Mouse (Mus musculus): Measurements from ENCODE around the gene Olfr690. TPM values are rescaled to one million over a fixed set of nuclear protein-coding genes. Genes with fewer than 3 reads are reported as not detected.

Gene Olfr690
- polyA plus RNA-seq (2015; fragmentation: Illumina TruSeq; extraction: RNeasy Lipid Tissue Mini Kit (QIAGEN cat#74804); ENCODE audit: insufficient read depth, low replicate concordance), result not detected

GRCm38 (mm10) chr7:105334004-105334403 is at the start of gene Olfr690:
Gene Olfr690 (minus strand): TSS chr7:105334104.

DNA sequence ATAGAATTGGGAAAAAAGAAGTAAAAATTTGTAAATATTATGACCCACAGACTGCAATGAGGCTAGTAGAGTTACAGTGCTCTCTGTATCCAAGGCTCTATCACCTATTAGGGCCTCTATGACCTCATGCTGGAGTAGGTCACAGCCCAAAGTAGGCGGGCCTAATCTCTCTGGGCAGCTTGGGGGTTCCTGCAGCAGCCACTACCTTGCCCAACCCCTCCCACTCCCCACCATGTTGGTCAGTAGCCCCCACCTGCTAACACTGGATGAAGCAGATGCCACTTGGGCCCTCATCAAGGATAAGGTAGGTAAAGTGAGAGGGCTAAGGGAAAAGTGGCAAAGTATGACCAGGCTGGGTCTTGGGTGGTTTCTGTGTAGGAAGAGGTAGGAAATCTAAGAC is 41.0 kb upstream of the Olfr690 start, which contains the start of gene Gm5901:
Gm5901 (plus strand) TSS at position 173 of the 400 bp plus-strand sequence.

DNA sequence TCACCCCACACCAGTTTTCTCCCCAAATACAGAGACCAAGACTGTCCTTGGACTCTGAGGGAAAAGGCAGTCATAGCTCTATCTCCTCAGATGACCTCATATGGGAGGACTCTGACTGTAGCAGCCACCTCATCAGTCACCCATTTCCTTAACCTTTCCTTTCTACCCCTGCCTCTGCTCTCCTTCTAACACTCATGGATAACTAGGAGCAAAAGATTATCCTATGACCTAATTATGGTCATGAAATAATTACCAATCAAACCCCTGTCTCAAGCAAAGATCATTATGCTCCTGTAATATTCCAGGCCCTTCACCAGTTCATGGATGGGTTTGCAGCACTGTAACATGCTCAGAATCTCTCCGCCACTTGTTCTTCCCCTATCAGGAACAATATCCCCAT is 34.0 kb upstream of the Olfr690 start, which contains the start of gene Olfr692:
Olfr692 (plus strand) TSS at position 301 of the 400 bp plus-strand sequence.

GRCm38 (mm10) chr7:105342170-105342569 is 8.3 kb upstream of the Olfr690 start, which contains the start of gene Olfr691:
Gene Olfr691 (minus strand): TSS chr7:105342270.

DNA sequence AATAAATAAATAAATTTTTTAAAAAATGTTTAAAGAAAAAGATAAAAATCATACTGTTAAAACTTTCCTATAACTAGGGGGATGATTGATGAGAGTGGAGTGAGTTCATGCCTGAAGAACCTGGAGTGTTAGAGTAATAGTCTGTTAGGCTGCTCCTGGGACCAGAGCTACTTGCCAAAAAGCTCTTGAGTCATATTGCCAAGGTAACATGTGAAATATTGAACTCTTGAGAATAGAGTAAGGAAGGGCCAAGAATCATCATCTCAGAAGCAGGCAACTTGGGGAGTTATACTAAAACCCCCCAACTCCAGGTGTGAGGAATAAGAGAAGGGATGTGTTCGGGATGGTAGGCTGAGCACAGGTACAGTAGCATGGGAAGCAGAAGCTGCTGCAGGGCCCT is 23.0 kb downstream of the Olfr690 start, which contains the start of gene Olfr689:
Olfr689 (plus strand) TSS at position 301 of the 400 bp plus-strand sequence.

GRCm38 (mm10) chr7:105287795-105288194 is 46.1 kb downstream of the Olfr690 start, which contains the start of gene Olfr688:
Gene Olfr688 (plus strand): TSS chr7:105288095.

Other genes with a start within 250 kb of the Olfr690 start
- not detected for gene Olfr680-ps1, start 241.3 kb downstream of the Olfr690 start, polyA plus RNA-seq (2015; fragmentation: Illumina TruSeq; extraction: RNeasy Lipid Tissue Mini Kit (QIAGEN cat#74804); ENCODE audit: insufficient read depth, low replicate concordance)
- gene Olfr681, start 217.3 kb downstream of the Olfr690 start, polyA plus RNA-seq (2015; fragmentation: Illumina TruSeq; extraction: RNeasy Lipid Tissue Mini Kit (QIAGEN cat#74804); ENCODE audit: insufficient read depth, low replicate concordance), result not detected
- gene Olfr683, start 187.1 kb downstream of the Olfr690 start, polyA plus RNA-seq (2015; fragmentation: Illumina TruSeq; extraction: RNeasy Lipid Tissue Mini Kit (QIAGEN cat#74804); ENCODE audit: insufficient read depth, low replicate concordance), result not detected
- gene Olfr684, start 170.5 kb downstream of the Olfr690 start, polyA plus RNA-seq (2015; fragmentation: Illumina TruSeq; extraction: RNeasy Lipid Tissue Mini Kit (QIAGEN cat#74804); ENCODE audit: insufficient read depth, low replicate concordance), result not detected
- not detected for gene Olfr685, start 148.1 kb downstream of the Olfr690 start, polyA plus RNA-seq (2015; fragmentation: Illumina TruSeq; extraction: RNeasy Lipid Tissue Mini Kit (QIAGEN cat#74804); ENCODE audit: insufficient read depth, low replicate concordance)
- not detected for gene Olfr686, start 126.6 kb downstream of the Olfr690 start, polyA plus RNA-seq (2015; fragmentation: Illumina TruSeq; extraction: RNeasy Lipid Tissue Mini Kit (QIAGEN cat#74804); ENCODE audit: insufficient read depth, low replicate concordance)
- gene Olfr688, start 46.0 kb downstream of the Olfr690 start, polyA plus RNA-seq (2015; fragmentation: Illumina TruSeq; extraction: RNeasy Lipid Tissue Mini Kit (QIAGEN cat#74804); ENCODE audit: insufficient read depth, low replicate concordance), result not detected
- gene Olfr689, start 22.9 kb downstream of the Olfr690 start, polyA plus RNA-seq (2015; fragmentation: Illumina TruSeq; extraction: RNeasy Lipid Tissue Mini Kit (QIAGEN cat#74804); ENCODE audit: insufficient read depth, low replicate concordance), result not detected
- not detected for gene Olfr691, start 8.2 kb upstream of the Olfr690 start, polyA plus RNA-seq (2015; fragmentation: Illumina TruSeq; extraction: RNeasy Lipid Tissue Mini Kit (QIAGEN cat#74804); ENCODE audit: insufficient read depth, low replicate concordance)
- not detected for gene Olfr692, start 34.1 kb upstream of the Olfr690 start, polyA plus RNA-seq (2015; fragmentation: Illumina TruSeq; extraction: RNeasy Lipid Tissue Mini Kit (QIAGEN cat#74804); ENCODE audit: insufficient read depth, low replicate concordance)
- not detected for gene Gm5901, start 40.9 kb upstream of the Olfr690 start, polyA plus RNA-seq (2015; fragmentation: Illumina TruSeq; extraction: RNeasy Lipid Tissue Mini Kit (QIAGEN cat#74804); ENCODE audit: insufficient read depth, low replicate concordance)
- 19.9 TPM for gene Fam160a2, start 66.0 kb upstream of the Olfr690 start, polyA plus RNA-seq (2015; fragmentation: Illumina TruSeq; extraction: RNeasy Lipid Tissue Mini Kit (QIAGEN cat#74804); ENCODE audit: insufficient read depth, low replicate concordance)
- gene Cnga4, start 70.5 kb upstream of the Olfr690 start, polyA plus RNA-seq (2015; fragmentation: Illumina TruSeq; extraction: RNeasy Lipid Tissue Mini Kit (QIAGEN cat#74804); ENCODE audit: insufficient read depth, low replicate concordance), result not detected
- gene Cckbr, start 91.6 kb upstream of the Olfr690 start, polyA plus RNA-seq (2015; fragmentation: Illumina TruSeq; extraction: RNeasy Lipid Tissue Mini Kit (QIAGEN cat#74804); ENCODE audit: insufficient read depth, low replicate concordance), result not detected
- 12.3 TPM for gene Cavin3, start 148.2 kb upstream of the Olfr690 start, polyA plus RNA-seq (2015; fragmentation: Illumina TruSeq; extraction: RNeasy Lipid Tissue Mini Kit (QIAGEN cat#74804); ENCODE audit: insufficient read depth, low replicate concordance)
- 12.2 TPM for gene Smpd1, start 220.3 kb upstream of the Olfr690 start, polyA plus RNA-seq (2015; fragmentation: Illumina TruSeq; extraction: RNeasy Lipid Tissue Mini Kit (QIAGEN cat#74804); ENCODE audit: insufficient read depth, low replicate concordance)
- 1.8 TPM for gene Apbb1, start 247.5 kb upstream of the Olfr690 start, polyA plus RNA-seq (2015; fragmentation: Illumina TruSeq; extraction: RNeasy Lipid Tissue Mini Kit (QIAGEN cat#74804); ENCODE audit: insufficient read depth, low replicate concordance)